Mouse (Mus musculus): ENCODE measurements around the gene Taf3.

The Taf3 gene

DNA sequence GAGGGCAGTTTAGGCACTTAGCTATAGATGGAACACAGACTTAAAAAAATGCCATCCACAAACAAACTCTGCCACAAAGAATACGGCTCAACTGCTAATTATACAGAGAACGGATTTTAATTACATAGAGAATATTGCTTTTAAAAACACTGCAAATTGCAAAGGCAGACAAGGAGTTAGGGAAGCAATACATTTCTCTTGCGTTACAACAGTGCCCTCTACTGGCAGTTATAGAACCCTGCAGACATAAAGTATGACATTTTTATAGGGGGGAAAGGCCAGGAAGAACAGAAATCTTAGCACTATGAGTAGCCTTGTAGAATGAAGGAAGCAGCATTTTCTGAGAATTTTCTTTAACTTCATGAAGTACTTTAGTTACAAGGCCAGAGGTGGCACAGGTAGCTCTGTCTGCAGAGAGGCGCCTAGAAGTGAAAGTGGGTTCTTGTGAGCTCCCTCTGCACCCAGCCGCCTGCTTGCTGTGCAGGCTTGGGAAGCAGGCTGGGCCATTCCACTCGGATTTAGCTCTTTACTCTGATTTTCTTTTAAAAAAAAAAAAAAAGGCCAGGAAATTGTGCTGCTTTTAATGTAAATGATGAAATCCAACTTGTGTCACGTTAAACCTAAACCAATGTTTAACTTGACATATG is 38.0 kb downstream of the Taf3 start:
- DNase-seq (ENCODE audit: low spot score in 2 of 2), result peak in 1 of 2 experiments; percentile 8

DNA sequence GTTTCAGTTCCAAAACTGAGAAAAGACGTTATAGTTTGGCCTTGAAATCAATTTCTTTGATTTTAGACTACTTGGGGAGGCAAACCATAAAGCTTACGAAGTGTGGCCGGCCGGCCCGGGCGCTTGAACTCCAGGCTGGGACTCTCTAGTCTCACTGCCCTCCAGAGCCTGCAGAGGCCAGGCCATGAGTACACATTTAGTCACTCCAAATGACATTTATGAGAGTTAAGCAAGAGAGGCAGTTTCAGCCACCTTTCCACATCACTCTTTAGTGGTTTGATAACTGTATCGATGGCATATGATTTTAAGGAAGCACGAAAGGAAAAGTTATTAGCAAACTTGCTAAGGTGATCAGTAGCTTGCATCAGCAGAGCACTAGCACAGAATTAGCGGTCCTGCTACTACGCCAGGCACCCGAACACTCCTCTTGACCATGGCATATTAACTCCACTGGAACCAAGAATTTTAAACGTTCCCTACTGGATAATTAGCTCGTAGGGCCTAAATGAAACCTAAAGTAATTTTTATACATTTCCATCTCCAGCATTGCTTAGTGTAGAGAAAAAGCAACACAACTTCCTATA is 38.6 kb downstream of the Taf3 start:
- DNase-seq (ENCODE audit: low spot score in 2 of 2), result no peak

DNA sequence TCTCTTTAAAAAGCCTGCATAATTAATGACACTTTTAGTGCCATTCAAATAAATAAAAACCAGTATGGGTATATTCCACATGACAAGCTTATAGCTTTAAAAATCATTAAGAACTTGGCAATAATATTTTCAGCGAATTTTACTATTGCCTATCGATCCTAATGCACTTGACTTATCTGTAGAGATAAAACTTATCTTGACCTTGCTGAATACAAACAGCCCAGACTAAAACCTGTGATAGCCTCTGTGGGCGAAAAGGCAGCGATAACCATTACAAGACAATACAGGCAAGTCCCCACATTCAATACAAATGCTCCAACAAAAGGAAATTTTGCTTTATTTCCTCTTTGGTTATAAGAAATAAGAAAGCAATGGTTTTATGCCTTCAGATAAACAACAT is 39.8 kb downstream of the Taf3 start:
- no peak for DNase-seq (ENCODE audit: low spot score in 2 of 2)

DNA sequence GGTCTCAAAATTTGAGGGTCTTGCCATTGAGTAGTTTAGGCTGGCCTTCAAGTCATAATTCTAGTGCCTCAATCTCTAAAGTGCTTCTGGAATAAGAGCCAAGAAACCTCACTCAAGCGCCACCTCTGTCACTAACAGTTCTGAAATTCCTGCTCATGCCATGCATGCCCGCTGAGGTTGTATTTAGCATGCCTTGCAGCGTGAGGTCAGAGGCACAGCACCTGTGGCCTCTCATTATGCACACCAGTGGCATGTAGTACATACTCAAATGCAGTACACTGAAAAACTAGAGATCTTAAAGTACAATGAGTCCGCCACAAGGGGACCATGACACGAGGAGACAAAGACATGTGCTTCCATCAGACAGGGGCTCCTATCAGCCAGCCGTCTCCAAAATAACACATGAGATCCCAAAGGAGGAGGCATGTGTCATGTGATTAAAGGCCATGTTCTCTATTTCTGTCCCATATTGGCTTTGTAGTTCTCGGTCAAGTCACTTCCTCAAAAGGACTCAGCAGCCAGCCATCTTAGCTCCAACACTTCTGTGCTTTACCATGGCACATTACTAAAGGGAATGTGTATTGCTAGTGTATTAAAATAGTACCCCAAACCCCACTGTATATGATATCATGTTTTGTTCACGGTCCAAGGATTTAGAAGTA is 43.3 kb downstream of the Taf3 start:
- DNase-seq (ENCODE audit: low spot score in 2 of 2), result no peak

DNA sequence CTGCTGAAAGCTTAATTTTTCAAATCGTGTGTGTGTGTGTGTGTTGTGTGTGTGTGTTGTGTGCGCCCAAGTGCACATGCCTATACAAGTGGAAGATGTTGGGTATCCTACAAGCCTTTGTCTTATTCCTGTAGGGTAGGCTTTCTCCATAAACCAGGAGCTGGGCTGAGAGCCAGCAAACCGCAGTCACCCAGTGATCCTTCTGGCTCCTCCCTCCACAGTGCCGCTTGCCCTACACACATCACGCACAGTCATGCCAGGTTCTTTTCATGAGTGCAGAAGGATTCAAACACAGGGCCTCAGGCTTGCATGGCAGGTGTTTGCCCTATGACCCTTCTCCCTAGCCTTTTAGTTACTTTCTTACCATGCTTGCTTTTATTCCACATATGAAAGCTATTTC is 45.0 kb downstream of the Taf3 start:
- DNase-seq (ENCODE audit: low spot score in 2 of 2), result no peak

DNA sequence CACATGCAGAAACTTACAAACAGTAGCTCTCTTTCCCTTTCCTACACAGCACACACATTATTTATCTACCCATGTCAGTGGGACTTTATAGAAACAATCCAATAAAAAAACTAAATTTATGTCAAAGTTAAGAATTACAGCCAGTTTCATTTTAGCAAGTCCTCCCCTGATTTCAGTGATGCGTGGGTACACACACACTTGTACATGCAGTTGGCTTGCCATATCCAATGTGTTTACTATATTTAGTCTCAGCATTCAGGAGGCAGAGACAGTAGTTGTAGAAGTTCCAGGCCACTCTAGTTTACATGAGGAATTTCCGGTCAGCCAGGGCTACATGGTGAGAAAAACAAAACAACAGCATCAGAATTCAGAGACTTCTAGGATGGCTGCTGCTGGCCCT is 46.8 kb downstream of the Taf3 start:
- no peak for DNase-seq (ENCODE audit: low spot score in 2 of 2)

DNA sequence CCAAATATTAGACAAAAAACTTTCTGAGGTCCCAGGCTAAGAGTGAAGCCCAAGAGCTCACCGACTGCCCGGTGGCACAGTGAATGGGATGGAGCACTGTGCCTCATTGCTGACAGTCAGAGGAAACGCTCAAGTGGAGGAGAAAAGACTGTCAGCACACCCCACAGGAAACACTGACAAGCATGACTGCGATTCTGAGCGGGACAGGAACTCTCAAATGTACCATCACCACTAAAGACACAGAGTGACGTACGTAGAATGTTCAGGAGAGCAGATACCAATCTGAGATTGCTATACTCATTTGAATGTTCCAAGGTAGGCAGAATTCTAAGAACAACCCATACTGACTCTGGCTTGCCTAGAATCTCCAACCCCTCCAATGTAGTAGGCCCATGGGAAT is 50.9 kb downstream of the Taf3 start:
- no peak for DNase-seq (ENCODE audit: low spot score in 2 of 2)

DNA sequence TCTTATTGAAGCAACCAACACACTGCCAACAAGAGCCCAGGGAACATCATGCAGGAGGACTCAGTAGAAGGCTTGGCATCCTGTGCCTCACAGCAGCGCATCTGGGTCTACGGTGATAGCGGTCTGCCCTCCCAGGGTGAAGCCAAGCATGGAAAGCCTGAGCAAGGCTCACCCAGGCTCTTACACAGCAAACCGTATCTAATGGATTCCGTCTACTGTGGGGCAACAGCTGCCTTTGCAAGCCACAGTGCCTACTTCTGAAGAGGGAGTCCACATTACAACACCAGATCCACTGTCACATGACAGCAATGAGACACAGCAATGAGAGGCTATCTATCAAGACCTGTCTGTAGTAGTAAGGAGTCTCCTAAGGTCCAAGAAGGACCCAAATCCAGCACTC is 52.3 kb downstream of the Taf3 start:
- DNase-seq (ENCODE audit: low spot score in 2 of 2), result no peak

DNA sequence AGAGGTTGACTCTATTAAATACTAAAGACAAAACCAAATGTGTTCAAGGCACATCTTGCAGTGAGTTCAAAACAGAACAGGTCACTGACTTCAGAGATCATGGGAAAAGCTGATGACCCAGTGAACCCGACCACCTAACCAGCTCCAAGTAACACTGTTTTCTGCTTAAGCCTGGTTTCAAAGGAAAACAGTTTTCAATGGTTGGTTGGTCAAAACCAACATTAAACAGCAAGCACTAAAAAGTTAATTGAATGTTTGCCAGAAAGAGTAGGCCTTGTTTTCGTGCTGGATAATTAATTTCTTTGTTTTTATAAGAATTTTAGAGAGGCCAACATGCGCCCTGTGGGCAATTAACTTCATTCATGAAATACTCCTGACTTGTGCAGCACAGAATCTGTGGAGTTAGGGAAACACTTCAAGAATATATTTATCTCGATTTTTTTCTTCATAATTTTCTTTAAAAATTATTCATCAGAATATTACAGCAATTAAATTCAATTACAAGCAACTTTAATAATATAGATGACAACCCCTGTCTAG is 57.6 kb downstream of the Taf3 start:
- no peak for DNase-seq (ENCODE audit: low spot score in 2 of 2)

DNA sequence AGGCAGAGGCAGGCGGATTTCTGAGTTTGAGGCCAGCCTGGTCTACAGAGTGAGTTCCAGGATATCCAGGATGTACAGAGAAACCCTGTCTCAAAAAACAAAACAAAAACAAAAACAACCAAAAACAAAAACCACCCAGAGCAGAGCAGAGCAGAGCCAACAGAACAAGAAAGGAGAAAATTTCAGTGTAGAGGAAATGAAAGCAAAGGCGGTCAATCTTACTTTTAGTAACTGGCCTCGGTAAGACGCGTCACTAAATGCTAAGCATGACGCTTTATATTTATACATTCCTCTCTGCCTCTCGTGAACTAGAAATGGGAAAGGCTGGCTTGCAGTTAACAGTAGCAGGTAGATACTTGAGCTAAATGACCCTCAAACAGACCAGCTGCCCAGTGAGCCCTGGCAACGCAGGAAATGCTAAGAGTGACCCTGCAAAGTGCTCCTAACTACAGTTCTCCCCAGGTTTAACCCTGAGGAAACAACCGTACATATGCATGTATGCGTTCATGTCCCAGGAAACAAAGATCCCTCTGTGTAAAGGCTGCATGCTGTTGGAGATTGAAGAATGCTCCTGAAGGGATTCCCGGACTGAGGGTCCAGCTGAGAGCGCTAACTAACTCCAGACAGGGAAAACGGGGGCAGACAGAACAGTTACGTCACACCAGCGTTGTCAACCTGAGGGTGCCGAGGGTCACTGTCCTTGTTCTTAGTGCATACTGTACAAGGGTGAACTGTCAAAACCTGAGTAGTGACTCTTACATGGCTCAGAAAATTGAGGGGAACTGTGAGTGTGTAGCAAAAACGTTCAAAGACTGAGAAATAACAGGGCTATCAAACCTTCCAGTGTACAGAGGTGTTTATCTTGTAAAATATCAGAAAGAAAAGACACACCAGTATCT is 58.5 kb downstream of the Taf3 start:
- no peak for DNase-seq (ENCODE audit: low spot score in 2 of 2)

DNA sequence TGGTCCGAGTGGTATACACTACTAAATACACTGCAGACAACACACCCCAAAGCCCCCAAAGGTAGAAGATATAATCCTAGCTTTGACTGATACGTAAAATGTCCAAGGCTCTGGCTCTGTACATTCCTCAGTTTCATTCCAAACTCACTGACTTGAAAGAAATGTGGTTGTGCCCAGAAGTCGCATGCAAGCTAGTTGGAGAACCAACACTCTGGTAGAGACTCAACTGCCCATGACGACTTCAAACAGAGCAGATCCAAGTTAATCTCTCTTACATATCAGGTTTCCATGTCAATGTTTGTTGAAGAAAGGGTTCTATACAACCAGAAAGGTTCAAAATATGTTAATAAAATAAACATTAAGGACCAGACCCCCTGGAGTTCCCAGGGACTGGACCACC is 60.1 kb downstream of the Taf3 start:
- no peak for DNase-seq (ENCODE audit: low spot score in 2 of 2)

DNA sequence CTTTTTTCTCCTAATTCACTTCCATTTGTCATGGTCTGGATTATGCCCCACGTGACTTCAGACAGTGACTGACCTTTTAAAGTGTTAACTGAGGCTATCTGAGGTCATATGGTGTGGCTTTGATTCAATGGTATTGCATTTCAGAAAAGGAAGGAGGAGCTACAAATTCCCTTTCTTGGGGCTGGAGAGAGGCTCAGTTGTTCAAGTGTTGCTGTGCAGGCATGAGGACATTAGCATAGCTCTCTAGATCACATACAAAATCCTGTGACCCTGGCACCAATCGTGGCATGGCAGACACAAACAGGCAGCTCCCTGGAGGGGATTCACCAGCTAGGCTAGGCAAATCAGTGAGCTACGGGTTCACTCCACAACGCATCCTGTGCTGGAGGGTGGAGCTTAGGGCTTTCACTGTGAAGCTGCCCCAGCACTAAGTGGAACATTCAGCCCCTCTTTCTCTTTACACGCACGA is 62.4 kb downstream of the Taf3 start:
- DNase-seq (ENCODE audit: low spot score in 2 of 2), result no peak

DNA sequence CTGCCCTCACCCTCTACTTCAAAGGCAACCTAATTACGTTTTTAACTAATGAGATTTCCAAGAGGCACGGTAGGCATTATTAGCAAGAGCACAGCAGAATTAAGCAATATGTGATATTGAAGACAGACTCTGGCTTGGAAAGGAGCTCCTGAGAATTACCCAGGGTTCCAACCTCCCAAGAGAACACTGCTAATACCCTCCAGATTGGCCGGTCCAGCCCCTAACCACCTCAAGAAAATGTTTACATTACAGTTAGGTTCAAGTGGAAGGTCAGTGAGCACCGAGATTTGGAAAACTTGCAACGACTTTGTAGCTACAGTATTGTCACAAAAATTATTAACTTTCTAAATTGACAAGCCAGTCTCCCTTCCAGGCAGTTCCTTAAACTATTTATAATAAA is 66.0 kb downstream of the Taf3 start:
- no peak for DNase-seq (ENCODE audit: low spot score in 2 of 2)

DNA sequence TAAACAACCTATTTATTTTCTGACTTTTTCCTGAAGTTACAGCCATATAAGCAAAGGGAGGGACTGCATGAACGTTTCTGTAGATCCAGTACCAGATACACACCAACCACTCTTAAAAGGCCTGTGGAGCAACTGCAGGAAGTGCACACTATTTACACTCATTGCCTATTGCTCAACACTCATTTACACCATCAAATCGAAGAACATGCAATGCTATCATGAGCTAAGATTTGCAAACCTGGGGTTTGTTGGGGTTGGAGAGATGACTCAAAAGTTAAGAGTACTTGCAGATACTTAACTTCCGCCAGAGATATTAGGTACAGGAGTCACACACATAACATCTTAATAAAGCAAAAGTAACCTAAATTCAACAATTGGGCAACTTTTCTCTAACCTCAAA is 76.5 kb downstream of the Taf3 start:
- no peak for DNase-seq (ENCODE audit: low spot score in 2 of 2)

DNA sequence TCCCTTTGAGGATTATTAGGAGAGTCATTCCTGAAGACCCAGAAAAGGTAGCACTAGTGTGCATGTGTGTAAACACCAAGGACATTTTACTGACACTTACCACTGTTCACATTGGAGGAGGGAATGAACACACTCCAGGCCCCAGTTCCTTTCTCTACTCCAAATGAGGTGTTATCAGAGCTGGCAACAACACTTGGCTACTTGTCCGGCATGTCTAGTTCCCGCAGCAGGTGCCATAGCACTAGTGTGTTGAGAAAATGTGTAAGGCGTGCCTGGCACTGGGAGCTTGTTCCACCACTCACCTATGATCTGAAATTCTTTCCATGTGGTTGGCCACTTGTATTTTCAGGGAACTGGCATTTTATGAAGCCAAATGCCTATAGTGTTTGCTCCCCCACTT is 77.8 kb downstream of the Taf3 start:
- no peak for DNase-seq (ENCODE audit: low spot score in 2 of 2)

DNA sequence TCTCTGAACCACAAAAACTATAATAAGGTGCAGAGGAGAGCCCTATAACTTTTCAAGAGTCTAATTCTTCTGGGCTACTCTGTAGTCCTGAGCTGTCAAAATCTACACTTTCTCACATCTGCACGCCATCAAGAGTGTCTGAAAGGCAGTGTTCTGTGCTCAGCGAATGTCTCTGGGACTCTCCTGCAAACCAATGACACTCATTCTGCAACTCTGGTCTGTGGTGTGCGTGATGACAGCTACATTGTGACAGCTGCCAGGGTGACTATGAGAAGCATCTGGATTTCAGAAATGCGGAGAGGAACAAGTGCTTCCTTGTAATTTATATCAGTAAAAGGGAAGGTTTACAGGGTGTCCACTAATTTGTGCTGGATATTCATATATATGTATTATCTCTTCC is 78.2 kb downstream of the Taf3 start:
- DNase-seq (ENCODE audit: low spot score in 2 of 2), result no peak

DNA sequence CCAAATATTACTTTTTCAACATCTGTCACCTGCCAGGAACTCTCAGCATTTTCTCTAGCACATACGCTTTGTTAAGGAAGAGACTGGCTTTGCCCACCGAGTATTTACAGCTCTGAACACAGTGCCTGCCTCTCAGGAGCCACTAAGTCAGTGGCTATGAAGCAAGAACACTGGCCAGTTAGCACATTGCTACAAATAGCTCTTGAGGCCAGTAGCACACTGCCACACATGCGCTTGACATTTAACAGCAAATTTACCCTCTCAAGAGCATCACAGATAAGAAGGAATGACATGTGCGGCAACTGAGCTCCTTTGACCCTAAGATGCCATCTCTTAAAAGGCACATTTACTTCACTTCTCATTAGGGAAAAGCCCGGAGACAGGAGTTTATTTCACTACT is 78.7 kb downstream of the Taf3 start:
- no peak for DNase-seq (ENCODE audit: low spot score in 2 of 2)

DNA sequence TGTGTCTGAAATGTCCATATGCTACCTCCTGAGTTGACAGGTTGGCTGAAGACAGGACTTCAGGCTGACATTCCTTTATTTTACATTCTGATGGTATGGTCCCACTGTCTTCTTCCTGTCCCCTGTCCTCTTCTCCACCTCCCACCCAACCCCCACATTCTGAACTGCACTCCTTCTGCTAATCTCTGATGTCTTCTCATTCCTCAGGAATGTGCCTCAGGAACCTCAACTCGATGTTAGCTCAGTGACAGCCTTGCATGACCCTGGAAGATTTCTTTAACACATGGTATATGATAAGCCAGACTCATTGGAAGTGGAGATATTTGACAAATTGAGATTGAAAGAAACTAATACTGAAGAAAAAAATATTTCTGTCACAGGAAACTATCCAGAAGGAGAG is 81.8 kb downstream of the Taf3 start:
- DNase-seq (ENCODE audit: low spot score in 2 of 2), result no peak

DNA sequence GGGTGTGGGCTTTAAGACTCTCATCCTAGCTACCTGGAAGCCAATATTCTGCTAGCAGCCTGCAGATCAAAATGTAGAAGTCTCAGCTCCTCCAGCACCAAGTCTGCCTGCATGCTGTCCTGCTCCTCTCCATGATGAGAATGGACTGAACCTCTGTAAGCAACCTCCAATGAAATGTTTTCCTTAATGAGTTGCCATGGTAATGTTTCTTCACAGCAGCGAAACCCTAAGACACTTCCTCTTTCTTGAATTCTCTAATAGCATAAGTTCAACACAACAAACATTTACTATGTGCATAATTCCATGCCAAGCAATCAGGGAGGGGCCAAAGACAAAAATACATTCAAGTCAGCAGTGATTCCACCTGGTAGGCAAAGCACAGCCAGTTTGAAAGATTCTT is 82.8 kb downstream of the Taf3 start:
- no peak for DNase-seq (ENCODE audit: low spot score in 2 of 2)

DNA sequence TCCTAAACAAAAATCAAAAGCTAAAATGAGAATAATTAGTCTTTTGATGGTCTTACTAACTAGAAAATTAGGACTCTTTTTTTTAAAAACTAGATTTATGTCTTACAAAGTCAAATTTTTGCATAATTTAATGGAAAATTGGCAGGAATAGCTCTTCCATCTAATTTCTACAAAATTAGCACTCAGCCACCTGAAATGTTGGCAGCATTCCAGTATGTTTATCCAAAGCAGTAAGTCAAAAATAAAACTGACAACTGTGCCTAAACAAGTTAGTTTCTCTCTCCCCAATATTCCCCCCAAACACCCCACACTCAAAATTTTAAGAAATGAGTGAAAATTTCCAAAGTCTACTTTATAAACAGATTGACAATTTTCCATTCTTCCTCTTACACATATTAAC is 85.5 kb downstream of the Taf3 start:
- no peak for DNase-seq (ENCODE audit: low spot score in 2 of 2)

DNA sequence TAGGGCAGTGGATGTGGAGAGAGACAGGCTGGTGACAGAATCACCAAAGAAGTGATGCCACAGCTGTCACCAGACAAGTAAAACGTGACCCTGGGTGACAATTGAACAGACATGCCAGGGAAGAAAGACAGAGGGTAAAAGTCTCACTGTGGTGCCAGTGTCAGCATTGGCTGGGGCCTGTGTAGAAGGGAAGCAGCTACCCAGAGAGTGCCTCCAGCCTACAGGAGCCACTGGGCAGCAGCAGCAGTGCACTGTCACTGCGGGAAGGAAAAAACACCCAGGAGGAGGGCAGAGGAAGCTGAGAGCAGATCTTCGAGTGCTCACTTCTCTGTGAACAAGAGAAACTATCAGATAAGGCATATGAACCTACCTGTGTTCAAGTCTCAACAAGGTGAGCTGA is 86.7 kb downstream of the Taf3 start:
- DNase-seq (ENCODE audit: low spot score in 2 of 2), result no peak

DNA sequence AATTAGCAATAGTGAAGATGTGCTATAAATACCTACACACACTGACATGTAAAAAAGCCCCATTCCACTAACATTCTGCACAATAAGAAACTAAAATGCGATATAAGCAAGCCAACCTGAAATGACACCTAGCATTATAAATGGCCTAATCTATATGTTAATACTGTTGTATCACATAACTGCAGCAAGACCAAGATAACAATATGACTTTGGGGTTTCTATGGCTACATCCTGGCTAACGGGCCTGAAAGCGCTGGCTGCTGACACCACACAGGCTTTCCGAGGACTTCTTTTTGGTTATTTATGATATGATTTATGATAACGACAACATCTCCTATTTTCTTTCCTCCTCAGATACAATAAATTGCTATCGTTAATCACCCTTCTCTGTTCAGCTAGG is 90.4 kb downstream of the Taf3 start:
- DNase-seq (ENCODE audit: low spot score in 2 of 2), result no peak

Measured in spleen, postnatal 14 days (tissue).